Mouse (Mus musculus) kidney, adult 2 months (tissue): ENCODE measurements around the gene Btbd6. TPM values are rescaled to one million over a fixed set of nuclear protein-coding genes. Genes with fewer than 3 reads are reported as not detected.

Source experiments
- DNase-seq: peaks from one replicate; pipeline ENCODE4 v3.0.0; 2021
- H3K27ac ChIP-seq: fragments of 200-500 bp; 2 replicates; pipeline ENCODE4 v1.5.1; 2012; ENCODE audit warnings: low read depth, low read length, control low read depth, inconsistent platforms; ENCODE audit not compliant: insufficient read depth
- H3K27me3 ChIP-seq: fragments of 200-500 bp; replicated peaks from 2 replicates; pipeline ENCODE4 v1.6.1; 2012; ENCODE audit warnings: mild to moderate bottlenecking, moderate library complexity, low read length, inconsistent platforms; ENCODE audit not compliant: control insufficient read depth, insufficient read depth
- H3K36me3 ChIP-seq: fragments of 200-500 bp; 2 replicates; pipeline ENCODE4 v1.6.1; 2012; ENCODE audit warnings: mild to moderate bottlenecking, moderate library complexity, low read length, inconsistent platforms; ENCODE audit not compliant: control insufficient read depth, insufficient read depth
- H3K4me1 ChIP-seq: fragments of 200-500 bp; 2 replicates; pipeline ENCODE4 v1.6.1; 2011; ENCODE audit warnings: low read length; ENCODE audit not compliant: control insufficient read depth, insufficient read depth
- H3K4me3 ChIP-seq: fragments of 200-500 bp; 2 replicates; pipeline ENCODE4 v1.5.1; 2011; ENCODE audit warnings: mild to moderate bottlenecking, low read depth, low read length, control low read depth; ENCODE audit not compliant: insufficient read depth
- CTCF ChIP-seq: fragments of 200-500 bp; conservative IDR thresholded peaks from 2 replicates; pipeline ENCODE4 v1.5.1; 2011; ENCODE audit warnings: low read depth, mild to moderate bottlenecking, control low read depth, low read length, moderate library complexity, mixed read lengths; ENCODE audit not compliant: insufficient read depth, insufficient read length
- POLR2A ChIP-seq: fragments of 200-500 bp; IDR thresholded peaks from one replicate; pipeline ENCODE4 v1.6.1; 2011; ENCODE audit warnings: low read depth, low read length, control low read depth
- WGBS: fragments of 180-500 bp; shearing (Covaris S2); methylation state at CpG from one replicate; pipeline ENCODE4 v1.1.7; 2018; 5-methylcytosine and 5-hydroxymethylcytosine counted together
- polyA plus RNA-seq: library from polyadenylated mRNA; depleted of rRNA; stranded (reverse); fragments of >200 nt; gene quantifications from 2 replicates; pipeline ENCODE4 v1.2.3, GENCODE M21; 2012

Gene Btbd6
- polyA plus RNA-seq, 1 experiment: 31.8 TPM

GRCm38 (mm10) chr12:112938366-112938765, 37.9 kb upstream of the Btbd6 start:
- DNase-seq: no peak
- no peak for TF ChIP-seq POLR2A
- Histone ChIP-seq H3K4me1 (peaks cover 12% of the 10 kb centered on the region; the same call in 1 of the 2 replicates), H3K27ac (no peak overlapping the region), H3K4me3 (no peak overlapping the region), H3K36me3 (no peaks in the 10 kb centered on the region), H3K27me3 (no peaks in the 10 kb centered on the region)
- WGBS: 95% methylated on average over 10 of the region's 10 CpGs

- H3K36me3 ChIP-seq: no peaks in the 10 kb centered on the region
- 69% methylated on average over 10 of the region's 10 CpGs for WGBS
Measured at GRCm38 (mm10) chr12:112938873-112939565, 37.3 kb upstream of the Btbd6 start.

GRCm38 (mm10) chr12:112940238-112940637, 36.0 kb upstream of the Btbd6 start:
- Histone ChIP-seq H3K27ac (no peak overlapping the region), H3K36me3 (no peaks in the 10 kb centered on the region), H3K27me3 (no peaks in the 10 kb centered on the region), H3K4me1 (peaks cover 12% of the 10 kb centered on the region; the same call in 1 of the 2 replicates), H3K4me3 (no peak overlapping the region)
- DNase-seq: no peak
- WGBS: 97% methylated on average over 4 of the region's 4 CpGs
- TF ChIP-seq CTCF (no peak), POLR2A (no peak)

More at GRCm38 (mm10) chr12:112938873-112939565, 37.3 kb upstream of the Btbd6 start:
- DNase-seq: peak; percentile 36
- H3K4me3 ChIP-seq: no peak overlapping the region
- TF ChIP-seq CTCF: no peak
- TF ChIP-seq POLR2A: no peak
- H3K4me1 ChIP-seq: peaks cover 12% of the 10 kb centered on the region; the same call in 1 of the 2 replicates
- no peak overlapping the region for H3K27ac ChIP-seq
- no peaks in the 10 kb centered on the region for H3K27me3 ChIP-seq

- no peak overlapping the region for H3K27ac ChIP-seq
- no peak for DNase-seq
- WGBS: 81% methylated on average over 9 of the region's 9 CpGs
- no peak overlapping the region for H3K4me3 ChIP-seq
- H3K4me1 ChIP-seq: peaks cover 12% of the 10 kb centered on the region; the same call in 1 of the 2 replicates
- H3K36me3 ChIP-seq: no peaks in the 10 kb centered on the region
- no peak for TF ChIP-seq CTCF
- TF ChIP-seq POLR2A: no peak
- H3K27me3 ChIP-seq: no peaks in the 10 kb centered on the region
Measured at GRCm38 (mm10) chr12:112940710-112941109, 35.6 kb upstream of the Btbd6 start.

GRCm38 (mm10) chr12:112941156-112941775, 35.0 kb upstream of the Btbd6 start:
- peak overlapping the region; percentile 95 for H3K4me3 ChIP-seq
- no peak for TF ChIP-seq CTCF
- no peak for TF ChIP-seq POLR2A
- peak; percentile 37 for DNase-seq
- H3K27me3 ChIP-seq: no peaks in the 10 kb centered on the region
- no peaks in the 10 kb centered on the region for H3K36me3 ChIP-seq
- H3K4me1 ChIP-seq: peaks cover 12% of the 10 kb centered on the region; the same call in 1 of the 2 replicates
- H3K27ac ChIP-seq: peak overlapping the region; percentile 69
- 43% methylated on average over 10 of the region's 10 CpGs for WGBS

- DNase-seq: peak; percentile 91
- peaks cover 12% of the 10 kb centered on the region; the same call in 1 of the 2 replicates for H3K4me1 ChIP-seq
- peak within 1 kb of the TSS; percentile 95 for H3K4me3 ChIP-seq
- peak; percentile 20 for TF ChIP-seq POLR2A
- no peak for TF ChIP-seq CTCF
- WGBS: 2% methylated on average over 58 of the region's 58 CpGs
- peak within 1 kb of the TSS; percentile 97 for H3K27ac ChIP-seq
- H3K27me3 ChIP-seq: no peaks in the 10 kb centered on the region
- H3K36me3 ChIP-seq: no peaks in the 10 kb centered on the region
Measured at GRCm38 (mm10) chr12:112941776-112942713, 34.2 kb upstream of the Btbd6 start, which contains the start of gene Nudt14. Gene Nudt14, minus strand, starts transcription at chr12:112942124.

GRCm38 (mm10) chr12:112943669-112944068, 32.6 kb upstream of the Btbd6 start:
- DNase-seq: no peak
- H3K4me1 ChIP-seq: peaks cover 12% of the 10 kb centered on the region; the same call in 1 of the 2 replicates
- no peak overlapping the region for H3K27ac ChIP-seq
- 87% methylated on average over 2 of the region's 2 CpGs for WGBS
- TF ChIP-seq CTCF: no peak
- TF ChIP-seq POLR2A: no peak
- no peaks in the 10 kb centered on the region for H3K27me3 ChIP-seq
- H3K4me3 ChIP-seq: no peak overlapping the region
- no peaks in the 10 kb centered on the region for H3K36me3 ChIP-seq
